Mouse (Mus musculus) CH12F3 (cell line): ENCODE measurements at regions not wholly inside any gene's neighbourhood (a gene's known extent, or its start where the extent isn't known, plus 50 kb on each side); places are given as distances from the start of the nearest gene placed in this dataset.

Experiments
- in situ Hi-C: fragments of 300-500 bp; cut with MboI; formaldehyde crosslinking; loops from 2 replicates; pipeline ENCODE4 v1.14.3; 2020; ENCODE audit warnings: low sequenced_read_pairs

- in situ Hi-C loops: no loop called here
These were observed 125.6 kb downstream of the Smad6 start for GRCm38 (mm10) chr9:63896073-63896807.

GRCm38 (mm10) chr9:63892235-63892971 is 129.5 kb downstream of the Smad6 start:
- in situ Hi-C loops: no loop called here

GRCm38 (mm10) chr9:63890717-63891116 is 131.1 kb downstream of the Smad6 start:
- in situ Hi-C loops: no loop called here

- in situ Hi-C loops: no loop called here
These were observed 131.8 kb upstream of the Smad3 start for GRCm38 (mm10) chr9:63889570-63889969.

- in situ Hi-C loops: no loop called here
These were observed 127.2 kb upstream of the Smad3 start for GRCm38 (mm10) chr9:63884971-63885370.

GRCm38 (mm10) chr9:63883738-63884520 is 126.1 kb upstream of the Smad3 start:
- in situ Hi-C loops: no loop called here

GRCm38 (mm10) chr9:63881692-63882091 is 123.9 kb upstream of the Smad3 start:
- in situ Hi-C loops: no loop called here

GRCm38 (mm10) chr9:63881261-63881563 is 123.4 kb upstream of the Smad3 start:
- in situ Hi-C loops: no loop called here

- in situ Hi-C loops: no loop called here
These were observed 122.9 kb upstream of the Smad3 start for GRCm38 (mm10) chr9:63880487-63881260.

- in situ Hi-C loops: no loop called here
These were observed 122.1 kb upstream of the Smad3 start for GRCm38 (mm10) chr9:63879710-63880428.

GRCm38 (mm10) chr9:63877864-63878263 is 120.1 kb upstream of the Smad3 start:
- in situ Hi-C loops: no loop called here

- in situ Hi-C loops: no loop called here
These were observed 119.1 kb upstream of the Smad3 start for GRCm38 (mm10) chr9:63876886-63877285.

GRCm38 (mm10) chr9:63876023-63876422 is 118.2 kb upstream of the Smad3 start:
- in situ Hi-C loops: no loop called here

- in situ Hi-C loops: no loop called here
These were observed 117.4 kb upstream of the Smad3 start for GRCm38 (mm10) chr9:63875193-63875592.

- in situ Hi-C loops: no loop called here
These were observed 106.6 kb upstream of the Smad3 start for GRCm38 (mm10) chr9:63864350-63864749.

GRCm38 (mm10) chr9:63863328-63863727 is 105.5 kb upstream of the Smad3 start:
- in situ Hi-C loops: no loop called here

- in situ Hi-C loops: no loop called here
These were observed 104.6 kb upstream of the Smad3 start for GRCm38 (mm10) chr9:63862427-63862826.

GRCm38 (mm10) chr9:63861418-63861817 is 103.6 kb upstream of the Smad3 start:
- in situ Hi-C loops: no loop called here

- in situ Hi-C loops: no loop called here
These were observed 102.4 kb upstream of the Smad3 start for GRCm38 (mm10) chr9:63860196-63860595.

- in situ Hi-C loops: no loop called here
These were observed 98.4 kb upstream of the Smad3 start for GRCm38 (mm10) chr9:63856065-63856736.
